Mouse (Mus musculus): ENCODE results near the gene Camsap3. TPM values are rescaled to one million over a fixed set of nuclear protein-coding genes. Genes with fewer than 3 reads are reported as not detected.
A peak's percentile ranks its signal among the peaks of the same experiment; 100 is the strongest.

Gene Camsap3
- polyA plus RNA-seq, 1 experiment, result 69.1 TPM

DNA sequence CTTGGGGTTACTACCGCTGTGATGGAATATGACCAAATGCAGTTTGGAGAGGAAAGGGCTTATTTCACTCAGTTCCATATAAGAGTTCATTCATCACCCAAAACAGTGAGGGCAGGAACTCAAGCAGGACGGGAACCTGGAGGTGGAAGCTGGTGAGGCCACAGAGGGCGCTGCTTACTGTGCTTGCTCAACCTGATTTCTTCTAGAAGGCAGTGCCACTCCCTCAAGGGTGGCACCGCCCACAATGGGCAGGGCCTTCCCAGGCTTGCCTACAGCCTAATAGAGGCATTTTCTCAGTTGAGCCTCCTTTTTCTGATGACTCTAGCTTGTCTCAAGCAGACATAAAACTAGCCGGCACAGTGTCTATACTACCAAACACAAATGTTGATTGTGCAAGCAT is 58.7 kb downstream of the Camsap3 start:
- Histone ChIP-seq H3K27me3 (ENCODE audit: control insufficient read depth, insufficient read depth, low read length, poor library complexity, severe bottlenecking) (no peaks in the 10 kb centered on the region), H3K4me3 (ENCODE audit: low read depth, low read length) (no peak overlapping the region), H3K9ac (ENCODE audit: low read depth, poor library complexity, severe bottlenecking) (no peak overlapping the region), H3K9me3 (replicated peaks; ENCODE audit: control insufficient read depth, insufficient read depth, low read length, poor library complexity, severe bottlenecking) (no peaks in the 10 kb centered on the region), H3K36me3 (ENCODE audit: control insufficient read depth, insufficient read depth, low read length, poor library complexity, severe bottlenecking) (0 out of 2 replicates have a peak, but pooled peaks cover 4% of the 10 kb centered on the region), H3K4me1 (ENCODE audit: control insufficient read depth, insufficient read depth, low read length) (no peaks in the 10 kb centered on the region), H3K27ac (ENCODE audit: insufficient read depth, low read length) (no peak overlapping the region)
- TF ChIP-seq POLR2A (IDR thresholded peaks at IDR 0.05; ENCODE audit: insufficient read depth, low read length), result no peak
- no peak for TF ChIP-seq EP300 (IDR thresholded peaks at IDR 0.05; ENCODE audit: insufficient read depth, low read depth, low read length)
- TF ChIP-seq CTCF (IDR thresholded peaks at IDR 0.05; ENCODE audit: low read depth, low read length), result peak; percentile 66

DNA sequence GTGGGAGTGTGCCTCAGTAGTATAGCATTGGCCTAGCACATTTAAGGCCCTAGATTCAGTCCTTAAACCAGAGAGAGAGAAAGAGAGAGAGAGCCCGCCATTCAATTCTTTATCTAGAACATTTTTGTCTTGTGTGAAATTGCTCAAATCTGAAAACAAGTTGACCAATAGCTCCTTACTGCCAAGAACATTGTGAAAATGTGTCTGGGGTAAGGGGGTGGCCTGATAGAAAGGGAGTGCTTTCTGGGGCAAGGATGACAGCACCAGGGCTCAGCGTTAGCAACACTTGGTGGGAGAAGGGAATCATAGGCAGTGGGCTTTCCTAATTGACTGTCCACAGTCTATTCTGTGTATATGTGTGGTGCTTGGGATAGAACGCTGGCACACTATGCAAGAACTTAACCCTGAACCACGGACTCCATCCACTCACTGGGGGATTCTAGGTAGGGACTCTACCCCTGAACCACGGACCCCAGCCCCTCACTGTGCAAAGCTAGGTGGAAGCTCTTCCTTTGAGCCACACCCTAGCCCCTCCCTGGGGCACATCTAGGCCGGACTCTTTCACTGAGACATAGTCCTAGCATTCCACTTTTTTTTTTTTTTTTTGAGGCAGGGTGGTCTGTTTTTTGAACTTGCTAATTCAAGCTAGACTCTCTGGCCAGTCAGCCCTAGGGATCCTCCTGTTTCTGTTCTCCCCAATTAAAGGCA is 59.9 kb downstream of the Camsap3 start:
- TF ChIP-seq EP300 (IDR thresholded peaks at IDR 0.05; ENCODE audit: insufficient read depth, low read depth, low read length), result no peak
- no peak for TF ChIP-seq CTCF (IDR thresholded peaks at IDR 0.05; ENCODE audit: low read depth, low read length)
- Histone ChIP-seq H3K9ac (ENCODE audit: low read depth, poor library complexity, severe bottlenecking) (no peak overlapping the region), H3K4me1 (ENCODE audit: control insufficient read depth, insufficient read depth, low read length) (no peaks in the 10 kb centered on the region), H3K27me3 (ENCODE audit: control insufficient read depth, insufficient read depth, low read length, poor library complexity, severe bottlenecking) (no peaks in the 10 kb centered on the region), H3K36me3 (ENCODE audit: control insufficient read depth, insufficient read depth, low read length, poor library complexity, severe bottlenecking) (no peaks in the 10 kb centered on the region), H3K9me3 (replicated peaks; ENCODE audit: control insufficient read depth, insufficient read depth, low read length, poor library complexity, severe bottlenecking) (no peaks in the 10 kb centered on the region), H3K27ac (ENCODE audit: insufficient read depth, low read length) (no peak overlapping the region; the same call in 1 of the 2 replicates), H3K4me3 (ENCODE audit: low read depth, low read length) (no peak overlapping the region)

DNA sequence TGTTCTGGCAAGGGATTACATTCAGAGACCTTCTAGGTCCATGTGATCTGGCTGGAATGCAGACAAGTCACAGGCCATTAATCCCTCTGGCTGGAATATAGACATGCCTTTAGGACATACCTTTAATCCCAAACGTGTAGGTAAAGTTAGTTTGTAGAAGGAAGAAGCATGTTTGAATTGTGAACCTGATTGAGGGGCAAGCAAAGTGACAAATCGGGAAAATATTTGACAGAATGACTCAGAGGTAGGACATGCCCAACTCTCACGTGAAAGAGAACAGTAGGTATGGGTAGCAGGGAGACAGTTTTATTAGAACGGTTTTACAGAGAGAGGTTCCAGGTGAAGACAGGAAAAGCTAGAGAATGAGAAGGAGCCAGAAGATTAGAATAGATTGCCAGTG is 60.5 kb downstream of the Camsap3 start:
- Histone ChIP-seq H3K27me3 (ENCODE audit: control insufficient read depth, insufficient read depth, low read length, poor library complexity, severe bottlenecking) (no peaks in the 10 kb centered on the region), H3K27ac (ENCODE audit: insufficient read depth, low read length) (no peak overlapping the region; the same call in 1 of the 2 replicates), H3K36me3 (ENCODE audit: control insufficient read depth, insufficient read depth, low read length, poor library complexity, severe bottlenecking) (no peaks in the 10 kb centered on the region), H3K9me3 (replicated peaks; ENCODE audit: control insufficient read depth, insufficient read depth, low read length, poor library complexity, severe bottlenecking) (no peaks in the 10 kb centered on the region), H3K4me3 (ENCODE audit: low read depth, low read length) (no peak overlapping the region), H3K9ac (ENCODE audit: low read depth, poor library complexity, severe bottlenecking) (no peak overlapping the region), H3K4me1 (ENCODE audit: control insufficient read depth, insufficient read depth, low read length) (no peaks in the 10 kb centered on the region)
- no peak for TF ChIP-seq POLR2A (IDR thresholded peaks at IDR 0.05; ENCODE audit: insufficient read depth, low read length)
- TF ChIP-seq CTCF (IDR thresholded peaks at IDR 0.05; ENCODE audit: low read depth, low read length), result no peak
- TF ChIP-seq EP300 (IDR thresholded peaks at IDR 0.05; ENCODE audit: insufficient read depth, low read depth, low read length), result no peak

DNA sequence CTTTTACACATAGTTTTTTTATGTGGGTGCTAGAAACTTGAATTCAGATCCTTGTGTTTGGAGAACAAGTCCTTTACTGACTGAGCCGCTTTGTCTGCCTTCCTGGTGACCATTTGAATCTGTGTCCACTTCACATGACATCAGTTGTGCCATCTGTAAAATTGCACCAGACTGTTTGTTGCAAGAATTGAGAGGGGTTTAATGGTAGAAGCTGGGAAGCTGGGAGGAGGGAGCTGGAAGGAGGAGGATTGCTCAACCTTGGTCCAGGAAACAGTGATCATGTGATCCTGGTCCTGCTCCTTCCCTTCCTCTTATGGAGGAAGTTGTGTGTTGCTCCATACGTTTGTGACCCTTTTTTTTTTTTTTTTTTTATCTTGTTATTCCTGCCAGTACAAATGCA is 61.2 kb downstream of the Camsap3 start:
- H3K9ac ChIP-seq (ENCODE audit: low read depth, poor library complexity, severe bottlenecking), result no peak overlapping the region
- no peaks in the 10 kb centered on the region for H3K4me1 ChIP-seq (ENCODE audit: control insufficient read depth, insufficient read depth, low read length)
- no peak overlapping the region for H3K4me3 ChIP-seq (ENCODE audit: low read depth, low read length)
- H3K9me3 ChIP-seq (replicated peaks; ENCODE audit: control insufficient read depth, insufficient read depth, low read length, poor library complexity, severe bottlenecking), result no peaks in the 10 kb centered on the region
- TF ChIP-seq EP300 (IDR thresholded peaks at IDR 0.05; ENCODE audit: insufficient read depth, low read depth, low read length) (no peak), CTCF (IDR thresholded peaks at IDR 0.05; ENCODE audit: low read depth, low read length) (no peak), POLR2A (IDR thresholded peaks at IDR 0.05; ENCODE audit: insufficient read depth, low read length) (no peak)
- H3K36me3 ChIP-seq (ENCODE audit: control insufficient read depth, insufficient read depth, low read length, poor library complexity, severe bottlenecking), result no peaks in the 10 kb centered on the region
- no peaks in the 10 kb centered on the region for H3K27me3 ChIP-seq (ENCODE audit: control insufficient read depth, insufficient read depth, low read length, poor library complexity, severe bottlenecking)
- no peak overlapping the region for H3K27ac ChIP-seq (ENCODE audit: insufficient read depth, low read length)

DNA sequence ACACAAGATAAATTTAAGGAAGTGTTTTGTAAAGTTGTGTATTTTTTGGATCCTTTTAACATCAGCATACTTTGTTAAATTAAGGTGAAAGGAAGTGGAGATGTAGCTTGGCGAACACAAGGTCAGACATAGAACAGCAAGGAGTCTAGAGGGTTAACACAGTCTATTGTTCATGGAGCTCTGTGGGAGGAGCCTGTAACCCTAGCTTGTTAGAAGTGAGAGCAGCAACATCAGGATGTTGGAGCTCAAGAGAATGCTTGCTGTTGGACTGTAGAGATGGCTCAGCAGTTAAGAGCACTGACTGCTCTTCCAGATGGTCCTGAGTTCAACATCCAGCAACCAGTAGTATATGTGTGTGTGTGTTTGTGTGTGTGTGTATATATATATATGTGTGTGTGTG is 61.9 kb downstream of the Camsap3 start:
- Histone ChIP-seq H3K4me1 (ENCODE audit: control insufficient read depth, insufficient read depth, low read length) (no peaks in the 10 kb centered on the region), H3K9ac (ENCODE audit: low read depth, poor library complexity, severe bottlenecking) (no peak overlapping the region), H3K27ac (ENCODE audit: insufficient read depth, low read length) (no peak overlapping the region), H3K36me3 (ENCODE audit: control insufficient read depth, insufficient read depth, low read length, poor library complexity, severe bottlenecking) (no peaks in the 10 kb centered on the region), H3K4me3 (ENCODE audit: low read depth, low read length) (no peak overlapping the region), H3K27me3 (ENCODE audit: control insufficient read depth, insufficient read depth, low read length, poor library complexity, severe bottlenecking) (no peaks in the 10 kb centered on the region), H3K9me3 (replicated peaks; ENCODE audit: control insufficient read depth, insufficient read depth, low read length, poor library complexity, severe bottlenecking) (no peaks in the 10 kb centered on the region)
- TF ChIP-seq CTCF (IDR thresholded peaks at IDR 0.05; ENCODE audit: low read depth, low read length), result no peak
- no peak for TF ChIP-seq EP300 (IDR thresholded peaks at IDR 0.05; ENCODE audit: insufficient read depth, low read depth, low read length)
- no peak for TF ChIP-seq POLR2A (IDR thresholded peaks at IDR 0.05; ENCODE audit: insufficient read depth, low read length)

DNA sequence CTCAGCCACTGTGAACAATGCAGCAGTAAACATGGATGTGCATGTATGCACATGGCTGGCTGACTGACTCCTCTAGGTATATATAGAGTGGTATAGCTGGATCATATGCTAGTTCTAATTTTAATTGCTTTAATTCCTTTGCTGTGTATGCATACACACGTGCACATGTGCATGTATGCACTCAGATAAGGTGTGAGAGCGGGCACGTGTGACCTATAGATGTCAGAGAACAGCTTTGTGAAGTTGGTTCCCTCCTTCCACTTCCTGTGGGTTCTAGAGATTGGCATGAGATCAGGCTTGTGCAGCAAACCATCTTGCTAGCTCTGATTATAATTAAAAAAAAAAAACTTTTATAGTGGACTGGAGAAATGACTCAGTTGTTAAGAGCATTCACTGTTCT is 65.8 kb downstream of the Camsap3 start:
- Histone ChIP-seq H3K9ac (ENCODE audit: low read depth, poor library complexity, severe bottlenecking) (no peak overlapping the region), H3K27ac (ENCODE audit: insufficient read depth, low read length) (no peak overlapping the region), H3K4me3 (ENCODE audit: low read depth, low read length) (no peak overlapping the region), H3K9me3 (replicated peaks; ENCODE audit: control insufficient read depth, insufficient read depth, low read length, poor library complexity, severe bottlenecking) (no peaks in the 10 kb centered on the region), H3K36me3 (ENCODE audit: control insufficient read depth, insufficient read depth, low read length, poor library complexity, severe bottlenecking) (no peaks in the 10 kb centered on the region), H3K4me1 (ENCODE audit: control insufficient read depth, insufficient read depth, low read length) (peaks cover 2% of the 10 kb centered on the region), H3K27me3 (ENCODE audit: control insufficient read depth, insufficient read depth, low read length, poor library complexity, severe bottlenecking) (no peaks in the 10 kb centered on the region)
- TF ChIP-seq CTCF (IDR thresholded peaks at IDR 0.05; ENCODE audit: low read depth, low read length) (no peak), POLR2A (IDR thresholded peaks at IDR 0.05; ENCODE audit: insufficient read depth, low read length) (no peak), EP300 (IDR thresholded peaks at IDR 0.05; ENCODE audit: insufficient read depth, low read depth, low read length) (no peak)
